Mouse (Mus musculus): ENCODE measurements around the gene Sp6. TPM values are rescaled to one million over a fixed set of nuclear protein-coding genes. Genes with fewer than 3 reads are reported as not detected.

Gene Sp6
- polyA plus RNA-seq, 1 experiment from 2014 or later, result not detected

GRCm38 (mm10) chr11:97049492-97050085, 36.4 kb downstream of the Sp6 start:
- peaks cover 24% of the 10 kb centered on the region for H3K36me3 ChIP-seq (ENCODE audit: inconsistent target)
- no peak overlapping the region for H3K27ac ChIP-seq
- peaks cover 18% of the 10 kb centered on the region; the same call in 1 of the 2 replicates for H3K79me2 ChIP-seq (ENCODE audit: inconsistent target)
- H3K4me3 ChIP-seq (ENCODE audit: inconsistent target), result no peak overlapping the region
- 94% methylated on average over 6 of the region's 6 CpGs for WGBS (ENCODE audit: missing documents)

GRCm38 (mm10) chr11:97050216-97050943, 37.2 kb downstream of the Sp6 start, which contains the start of gene Osbpl7:
Osbpl7 (plus strand) TSS chr11:97050628.
- WGBS (ENCODE audit: missing documents), result 5% methylated on average over 18 of the region's 18 CpGs
- Histone ChIP-seq H3K4me3 (ENCODE audit: inconsistent target) (peak within 1 kb of the TSS; percentile 98), H3K27ac (peak within 1 kb of the TSS; percentile 60), H3K36me3 (ENCODE audit: inconsistent target) (peaks cover 28% of the 10 kb centered on the region), H3K79me2 (ENCODE audit: inconsistent target) (peaks cover 15% of the 10 kb centered on the region; the same call in 1 of the 2 replicates)

GRCm38 (mm10) chr11:97050944-97051586, 37.9 kb downstream of the Sp6 start:
- 16% methylated on average over 13 of the region's 13 CpGs for WGBS (ENCODE audit: missing documents)
- Histone ChIP-seq H3K36me3 (ENCODE audit: inconsistent target) (peaks cover 35% of the 10 kb centered on the region), H3K79me2 (ENCODE audit: inconsistent target) (peaks cover 15% of the 10 kb centered on the region; the same call in 1 of the 2 replicates), H3K4me3 (ENCODE audit: inconsistent target) (peak overlapping the region; percentile 98), H3K27ac (peak overlapping the region; percentile 60)

GRCm38 (mm10) chr11:97052219-97052646, 39.0 kb downstream of the Sp6 start:
- Histone ChIP-seq H3K27ac (no peak overlapping the region), H3K79me2 (ENCODE audit: inconsistent target) (peaks cover 15% of the 10 kb centered on the region; the same call in 1 of the 2 replicates), H3K4me3 (ENCODE audit: inconsistent target) (peak overlapping the region; percentile 98; the same call in 1 of the 2 replicates), H3K36me3 (ENCODE audit: inconsistent target) (peaks cover 37% of the 10 kb centered on the region)
- 36% methylated on average over 11 of the region's 11 CpGs for WGBS (ENCODE audit: missing documents)

- Histone ChIP-seq H3K27ac (no peak overlapping the region), H3K36me3 (ENCODE audit: inconsistent target) (peaks cover 65% of the 10 kb centered on the region), H3K4me3 (ENCODE audit: inconsistent target) (no peak overlapping the region), H3K79me2 (ENCODE audit: inconsistent target) (no peaks in the 10 kb centered on the region)
- 71% methylated on average over 9 of the region's 9 CpGs for WGBS (ENCODE audit: missing documents)
Observed at GRCm38 (mm10) chr11:97063274-97063920, 50.2 kb downstream of the Sp6 start.

GRCm38 (mm10) chr11:97063921-97064295, 50.7 kb downstream of the Sp6 start:
- H3K4me3 ChIP-seq (ENCODE audit: inconsistent target), result no peak overlapping the region
- WGBS (ENCODE audit: missing documents), result 98% methylated on average over 3 of the region's 3 CpGs
- no peaks in the 10 kb centered on the region for H3K79me2 ChIP-seq (ENCODE audit: inconsistent target)
- no peak overlapping the region for H3K27ac ChIP-seq
- H3K36me3 ChIP-seq (ENCODE audit: inconsistent target), result peaks cover 64% of the 10 kb centered on the region

- H3K36me3 ChIP-seq (ENCODE audit: inconsistent target), result peaks cover 47% of the 10 kb centered on the region
- H3K4me3 ChIP-seq (ENCODE audit: inconsistent target), result no peak overlapping the region
- no peak overlapping the region for H3K27ac ChIP-seq
- H3K79me2 ChIP-seq (ENCODE audit: inconsistent target), result no peaks in the 10 kb centered on the region
- WGBS (ENCODE audit: missing documents), result 89% methylated on average over 12 of the region's 12 CpGs
Observed at GRCm38 (mm10) chr11:97065538-97066295, 52.5 kb downstream of the Sp6 start.

- Histone ChIP-seq H3K79me2 (ENCODE audit: inconsistent target) (no peaks in the 10 kb centered on the region), H3K4me3 (ENCODE audit: inconsistent target) (no peak overlapping the region), H3K27ac (no peak overlapping the region), H3K36me3 (ENCODE audit: inconsistent target) (peaks cover 36% of the 10 kb centered on the region)
- 94% methylated on average over 22 of the region's 22 CpGs for whole genome bisulfite sequencing (ENCODE audit: missing documents)
Observed at GRCm38 (mm10) chr11:97066656-97067360, 53.6 kb downstream of the Sp6 start.

- Histone ChIP-seq H3K79me2 (ENCODE audit: inconsistent target) (no peaks in the 10 kb centered on the region), H3K36me3 (ENCODE audit: inconsistent target) (peaks cover 36% of the 10 kb centered on the region), H3K27ac (no peak overlapping the region), H3K4me3 (ENCODE audit: inconsistent target) (no peak overlapping the region)
- 94% methylated on average over 1 of the region's 1 CpGs for WGBS (ENCODE audit: missing documents)
Observed at GRCm38 (mm10) chr11:97069333-97069732, 56.1 kb downstream of the Sp6 start.

GRCm38 (mm10) chr11:97069770-97070169, 56.6 kb downstream of the Sp6 start:
- 91% methylated on average over 2 of the region's 2 CpGs for WGBS (ENCODE audit: missing documents)
- Histone ChIP-seq H3K36me3 (ENCODE audit: inconsistent target) (peaks cover 36% of the 10 kb centered on the region), H3K27ac (no peak overlapping the region), H3K79me2 (ENCODE audit: inconsistent target) (no peaks in the 10 kb centered on the region), H3K4me3 (ENCODE audit: inconsistent target) (no peak overlapping the region)

GRCm38 (mm10) chr11:97071129-97071528, 57.9 kb downstream of the Sp6 start:
- Histone ChIP-seq H3K4me3 (ENCODE audit: inconsistent target) (no peak overlapping the region), H3K36me3 (ENCODE audit: inconsistent target) (peaks cover 25% of the 10 kb centered on the region), H3K79me2 (ENCODE audit: inconsistent target) (no peaks in the 10 kb centered on the region), H3K27ac (no peak overlapping the region)
- WGBS (ENCODE audit: missing documents), result 100% methylated on average over 1 of the region's 1 CpGs

GRCm38 (mm10) chr11:97072533-97072932, 59.3 kb downstream of the Sp6 start:
- Histone ChIP-seq H3K4me3 (ENCODE audit: inconsistent target) (no peak overlapping the region), H3K36me3 (ENCODE audit: inconsistent target) (peaks cover 12% of the 10 kb centered on the region), H3K79me2 (ENCODE audit: inconsistent target) (no peaks in the 10 kb centered on the region), H3K27ac (no peak overlapping the region)
- WGBS (ENCODE audit: missing documents), result 38% methylated on average over 2 of the region's 3 CpGs

- no peaks in the 10 kb centered on the region for H3K36me3 ChIP-seq (ENCODE audit: inconsistent target)
- no peak overlapping the region for H3K27ac ChIP-seq
- H3K4me3 ChIP-seq (ENCODE audit: inconsistent target), result no peak overlapping the region
- 89% methylated on average over 7 of the region's 8 CpGs for WGBS (ENCODE audit: missing documents)
- H3K79me2 ChIP-seq (ENCODE audit: inconsistent target), result no peaks in the 10 kb centered on the region
Observed at GRCm38 (mm10) chr11:97074235-97074634, 61.0 kb downstream of the Sp6 start.
